Mouse (Mus musculus) heart, embryonic 14.5 days (tissue): ENCODE results near the gene Pdxk. TPM values are rescaled to one million over a fixed set of nuclear protein-coding genes. Genes with fewer than 3 reads are reported as not detected.
A peak's percentile ranks its signal among the peaks of the same experiment; 100 is the strongest.

Experiments used
- ATAC-seq: fragments of 200-750 bp; cut with Nextera tagmentation; 2 replicates; pipeline ENCODE4 v1.8.0; 2017; ENCODE audit warnings: low read depth, moderate TSS enrichment; ENCODE audit not compliant: insufficient number of reproducible peaks, insufficient read depth, low FRiP score
- H3K27ac ChIP-seq, 2 experiments: fragments of 200-500 bp in 1 of 2; fragments of 300-500 bp in 1 of 2; sonication (generic) in 1 of 2; replicated peaks in 1 of 2; 2 replicates each; pipeline ENCODE4 v1.5.1; 2012 to 2014; ENCODE audit warnings: low read depth in 2 of 2, low read length in 2 of 2, control low read depth in 1 of 2, mild to moderate bottlenecking in 1 of 2, mixed read lengths in 1 of 2; ENCODE audit not compliant: control insufficient read depth in 1 of 2, insufficient read depth in 1 of 2
- H3K27me3 ChIP-seq: fragments of 300-500 bp; sonication (generic); 2 replicates; pipeline ENCODE4 v1.6.1; 2014; ENCODE audit warnings: mild to moderate bottlenecking, low read length, control low read depth; ENCODE audit not compliant: control insufficient read depth, insufficient read depth
- H3K36me3 ChIP-seq: fragments of 300-500 bp; sonication (generic); 2 replicates; pipeline ENCODE4 v1.6.1; 2014; ENCODE audit warnings: mild to moderate bottlenecking, control low read depth, low read length, mixed read lengths; ENCODE audit not compliant: control insufficient read depth, insufficient read depth
- H3K4me1 ChIP-seq, 2 experiments: fragments of 200-500 bp in 1 of 2; fragments of 300-500 bp in 1 of 2; sonication (generic) in 1 of 2; 2 replicates each; pipeline ENCODE4 v1.6.1; 2012 to 2014; ENCODE audit warnings: low read length in 2 of 2, control low read depth in 1 of 2, mixed read lengths in 1 of 2; ENCODE audit not compliant: control insufficient read depth in 2 of 2, insufficient read depth in 2 of 2
- H3K4me2 ChIP-seq: fragments of 300-500 bp; sonication (generic); 2 replicates; pipeline ENCODE4 v1.6.1; 2014; ENCODE audit warnings: mild to moderate bottlenecking, low read length
- H3K4me3 ChIP-seq, 2 experiments: fragments of 200-500 bp in 1 of 2; fragments of 300-500 bp in 1 of 2; sonication (generic) in 1 of 2; 2 replicates each; pipeline ENCODE4 v1.5.1; 2012 to 2014; ENCODE audit warnings: low read length in 2 of 2, mild to moderate bottlenecking in 2 of 2, control low read depth in 1 of 2, low read depth in 1 of 2, moderate library complexity in 1 of 2; ENCODE audit not compliant: control insufficient read depth in 1 of 2, insufficient read depth in 1 of 2
- H3K9ac ChIP-seq: fragments of 300-500 bp; sonication (generic); 2 replicates; pipeline ENCODE4 v1.6.1; 2014; ENCODE audit warnings: mild to moderate bottlenecking, low read length
- H3K9me3 ChIP-seq: fragments of 300-500 bp; sonication (generic); 2 replicates; pipeline ENCODE4 v1.6.1; 2016; ENCODE audit warnings: low read length, control low read depth; ENCODE audit not compliant: control insufficient read depth
- WGBS: fragments of 180-500 bp; shearing (Covaris S2); extraction: QIAGEN DNeasy Blood & Tissue Kit; methylation state at CpG from one replicate; pipeline ENCODE4 v1.1.7; 2014; 5-methylcytosine and 5-hydroxymethylcytosine counted together
- polyA plus RNA-seq: library from polyadenylated mRNA; unstranded; fragments of >200 nt; fragmentation: Nextera tagmentation; extraction: Ambion mirVana; gene quantifications from 2 replicates; pipeline ENCODE4 v1.2.1, GENCODE M21; 2014

The Pdxk gene
- polyA plus RNA-seq, 1 experiment from 2014 or later, result 4.5 TPM

- no peak for ATAC-seq
- H3K4me1 ChIP-seq, result peaks cover 3 to 5% of the 10 kb centered on the region in 2 experiments; a peak in 3 of 4 replicates
- 0 out of 2 replicates have a peak, but pooled peaks cover 3% of the 10 kb centered on the region for H3K27me3 ChIP-seq
- no peaks in the 10 kb centered on the region for H3K9me3 ChIP-seq
- 32% methylated on average over 21 of the region's 21 CpGs for WGBS
- H3K36me3 ChIP-seq, result no peaks in the 10 kb centered on the region
- H3K27ac ChIP-seq, result no peak overlapping the region
- peak overlapping the region; percentile 80 for H3K4me2 ChIP-seq
- H3K9ac ChIP-seq, result peak overlapping the region; percentile 71
- H3K4me3 ChIP-seq, result peak overlapping the region; percentile 55 to 66
Measured at GRCm38 (mm10) chr10:78480954-78481927, 16.5 kb upstream of the Pdxk start.

DNA sequence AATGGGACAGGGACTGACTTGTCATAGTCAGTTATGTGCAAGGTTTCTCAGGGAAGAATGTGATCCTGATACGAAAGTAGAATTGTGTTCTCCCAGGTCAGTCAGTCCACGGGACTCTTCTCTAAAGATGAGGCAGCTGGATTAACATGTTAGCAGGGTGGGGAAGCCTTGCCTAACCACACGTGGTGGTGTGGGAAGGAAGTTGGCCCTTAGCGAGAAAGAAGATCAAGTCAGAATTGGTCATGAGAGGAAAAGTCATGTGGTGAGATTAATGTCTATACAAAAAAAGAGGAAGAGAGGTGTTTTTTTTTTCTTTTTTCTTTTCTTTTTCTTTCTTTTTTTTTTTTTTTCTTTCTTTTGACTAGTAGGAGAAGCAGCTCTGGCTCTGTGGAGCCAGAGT is 12.0 kb upstream of the Pdxk start:
- no peak overlapping the region for H3K9ac ChIP-seq
- peaks cover 3 to 5% of the 10 kb centered on the region in 2 experiments; a peak in 3 of 4 replicates for H3K4me1 ChIP-seq
- no peak overlapping the region for H3K4me2 ChIP-seq
- H3K4me3 ChIP-seq, result no peak overlapping the region
- H3K36me3 ChIP-seq, result no peaks in the 10 kb centered on the region
- no peaks in the 10 kb centered on the region for H3K27me3 ChIP-seq
- ATAC-seq, result no peak
- no peaks in the 10 kb centered on the region for H3K9me3 ChIP-seq
- 63% methylated on average over 4 of the region's 4 CpGs for WGBS
- H3K27ac ChIP-seq, result no peak overlapping the region

- Histone ChIP-seq H3K9me3 (no peaks in the 10 kb centered on the region), H3K4me1 (peaks cover 0 to 3% of the 10 kb centered on the region in 2 experiments; a peak in 1 of 4 replicates), H3K36me3 (no peaks in the 10 kb centered on the region), H3K4me3 (no peak overlapping the region), H3K27me3 (no peaks in the 10 kb centered on the region), H3K9ac (no peak overlapping the region), H3K27ac (no peak overlapping the region), H3K4me2 (no peak overlapping the region)
- no peak for ATAC-seq
- 50% methylated on average over 8 of the region's 8 CpGs for WGBS
Measured at GRCm38 (mm10) chr10:78474759-78475158, 10.0 kb upstream of the Pdxk start.

GRCm38 (mm10) chr10:78473434-78473833 is 8.7 kb upstream of the Pdxk start:
- H3K9me3 ChIP-seq, result no peaks in the 10 kb centered on the region
- H3K4me1 ChIP-seq, result peaks cover 0 to 3% of the 10 kb centered on the region in 2 experiments; a peak in 1 of 4 replicates
- H3K27ac ChIP-seq, result no peak overlapping the region
- no peaks in the 10 kb centered on the region for H3K36me3 ChIP-seq
- no peak overlapping the region for H3K4me3 ChIP-seq
- no peak overlapping the region for H3K4me2 ChIP-seq
- ATAC-seq, result no peak
- H3K9ac ChIP-seq, result no peak overlapping the region
- WGBS, result 40% methylated on average over 5 of the region's 5 CpGs
- no peaks in the 10 kb centered on the region for H3K27me3 ChIP-seq

DNA sequence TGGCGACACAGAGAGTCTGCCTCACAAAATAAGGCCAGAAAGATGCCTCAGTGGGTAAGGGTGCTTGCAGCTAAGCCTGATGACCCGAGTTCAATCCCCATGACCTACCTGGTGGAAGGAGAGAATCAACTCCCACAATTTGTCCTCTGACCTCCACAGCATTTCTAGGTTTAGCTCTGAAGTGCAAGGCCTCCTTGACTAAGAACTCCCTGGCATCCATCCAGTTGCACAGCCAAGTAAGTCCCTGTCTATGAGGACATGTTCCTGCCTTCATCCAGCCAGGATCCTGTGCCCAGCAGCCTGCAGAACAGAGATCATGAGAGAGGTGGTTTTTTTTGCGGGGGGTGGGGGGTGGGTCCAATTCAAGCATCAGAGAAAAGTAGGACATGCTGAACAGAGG is 7.3 kb upstream of the Pdxk start:
- Histone ChIP-seq H3K4me1 (peaks cover 0 to 3% of the 10 kb centered on the region in 2 experiments; a peak in 1 of 4 replicates), H3K4me2 (no peak overlapping the region), H3K27me3 (no peaks in the 10 kb centered on the region), H3K27ac (no peak overlapping the region), H3K4me3 (no peak overlapping the region), H3K9ac (no peak overlapping the region), H3K9me3 (no peaks in the 10 kb centered on the region), H3K36me3 (no peaks in the 10 kb centered on the region)
- 71% methylated on average over 3 of the region's 3 CpGs for WGBS
- ATAC-seq, result no peak

DNA sequence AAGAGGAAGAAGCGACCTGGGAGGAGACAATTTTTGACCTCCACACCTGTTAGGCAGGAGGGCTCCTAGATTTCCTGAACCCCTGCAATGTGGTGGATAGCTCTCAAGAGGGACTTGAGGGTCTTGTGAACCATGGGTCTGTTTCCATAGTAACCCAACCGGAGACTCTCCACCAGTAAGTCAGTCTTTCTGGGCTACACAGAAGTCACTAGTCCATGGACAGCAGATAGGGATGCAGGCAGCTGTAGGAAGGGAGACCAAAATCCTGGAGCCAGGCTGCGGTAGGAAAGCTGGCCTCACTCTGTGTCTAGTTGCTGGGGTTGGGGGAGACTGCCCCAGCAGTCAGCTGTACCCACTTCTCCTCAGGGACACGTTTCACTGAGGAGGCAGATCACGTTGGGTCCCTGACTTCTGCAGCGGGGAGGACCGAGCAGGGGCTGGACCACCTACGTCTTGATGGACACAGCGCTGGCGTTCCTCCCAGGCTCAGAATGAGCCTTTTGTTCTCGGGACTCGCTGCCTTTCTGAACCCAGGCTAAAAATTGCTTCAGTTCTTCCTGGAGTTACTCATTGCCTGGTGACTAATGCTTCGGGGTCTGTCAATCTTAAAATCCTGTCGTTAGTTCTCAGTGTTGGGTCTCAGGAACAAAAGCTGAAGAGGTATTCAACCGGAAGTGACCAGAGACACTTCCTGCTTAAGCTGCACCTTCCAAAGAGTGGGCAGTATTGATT is 6.0 kb upstream of the Pdxk start:
- Histone ChIP-seq H3K36me3 (no peaks in the 10 kb centered on the region), H3K4me1 (peaks cover 0 to 3% of the 10 kb centered on the region in 2 experiments; a peak in 1 of 4 replicates), H3K4me3 (no peak overlapping the region), H3K4me2 (peak overlapping the region; percentile 40), H3K9ac (no peak overlapping the region), H3K27me3 (no peaks in the 10 kb centered on the region), H3K27ac (peak overlapping the region; percentile 31 to 45), H3K9me3 (no peaks in the 10 kb centered on the region)
- WGBS, result 35% methylated on average over 15 of the region's 15 CpGs
- ATAC-seq, result 0 out of 2 replicates have a peak, but pooled peaks have one; percentile 31

- Histone ChIP-seq H3K4me3 (no peak overlapping the region), H3K4me1 (peaks cover 8 to 10% of the 10 kb centered on the region in 2 experiments; a peak in 3 of 4 replicates), H3K27ac (no peak overlapping the region), H3K9me3 (no peaks in the 10 kb centered on the region), H3K9ac (no peak overlapping the region), H3K4me2 (no peak overlapping the region), H3K27me3 (no peaks in the 10 kb centered on the region), H3K36me3 (no peaks in the 10 kb centered on the region)
- ATAC-seq, result no peak
- 56% methylated on average over 2 of the region's 2 CpGs for WGBS
Measured at GRCm38 (mm10) chr10:78467761-78468310, 3.1 kb upstream of the Pdxk start.
